Mouse (Mus musculus) forebrain, embryonic 13.5 days (tissue): ENCODE results near the gene Dock9. TPM values are rescaled to one million over a fixed set of nuclear protein-coding genes. Genes with fewer than 3 reads are reported as not detected.
"Not testable (repeated sequence)": the region's sequence is repeated elsewhere in the genome, so short reads cannot be mapped to it uniquely, and the experiment has no call there.

Experiments used
- ATAC-seq: fragments of 200-750 bp; cut with Nextera tagmentation; 2 replicates; pipeline ENCODE4 v1.8.0; 2017
- H3K27ac ChIP-seq: fragments of 300-500 bp; sonication (generic); 2 replicates; pipeline ENCODE4 v1.5.1; 2015; ENCODE audit warnings: inconsistent platforms, mild to moderate bottlenecking, moderate library complexity
- H3K27me3 ChIP-seq: fragments of 300-500 bp; sonication (generic); 2 replicates; pipeline ENCODE4 v1.6.1; 2015; ENCODE audit warnings: mild to moderate bottlenecking, inconsistent platforms
- H3K36me3 ChIP-seq: fragments of 300-500 bp; sonication (generic); 2 replicates; pipeline ENCODE4 v1.6.1; 2015; ENCODE audit warnings: mild to moderate bottlenecking, inconsistent platforms; ENCODE audit not compliant: poor library complexity, severe bottlenecking
- H3K4me1 ChIP-seq: fragments of 300-500 bp; sonication (generic); 2 replicates; pipeline ENCODE4 v1.6.1; 2015; ENCODE audit warnings: inconsistent platforms
- H3K4me2 ChIP-seq: fragments of 300-500 bp; sonication (generic); 2 replicates; pipeline ENCODE4 v1.6.1; 2015; ENCODE audit warnings: inconsistent platforms, mild to moderate bottlenecking, moderate library complexity
- H3K4me3 ChIP-seq: fragments of 300-500 bp; sonication (generic); 2 replicates; pipeline ENCODE4 v1.5.1; 2015; ENCODE audit warnings: mild to moderate bottlenecking, inconsistent platforms
- H3K9ac ChIP-seq: fragments of 300-500 bp; sonication (generic); 2 replicates; pipeline ENCODE4 v1.6.1; 2015; ENCODE audit warnings: mild to moderate bottlenecking, inconsistent platforms
- H3K9me3 ChIP-seq: fragments of 300-500 bp; sonication (generic); replicated peaks from 2 replicates; pipeline ENCODE4 v1.6.1; 2016; ENCODE audit warnings: inconsistent platforms
- WGBS: fragments of 180-500 bp; shearing (Covaris S2); methylation state at CpG from one replicate; pipeline ENCODE4 v1.1.7; 2015; 5-methylcytosine and 5-hydroxymethylcytosine counted together
- polyA plus RNA-seq: library from polyadenylated mRNA; unstranded; fragments of >200 nt; fragmentation: Nextera tagmentation; extraction: Ambion mirVana; gene quantifications from 2 replicates; pipeline ENCODE4 v1.2.1, GENCODE M21; 2015

The Dock9 gene
- polyA plus RNA-seq, 1 experiment from 2014 or later = 4.2 TPM

DNA sequence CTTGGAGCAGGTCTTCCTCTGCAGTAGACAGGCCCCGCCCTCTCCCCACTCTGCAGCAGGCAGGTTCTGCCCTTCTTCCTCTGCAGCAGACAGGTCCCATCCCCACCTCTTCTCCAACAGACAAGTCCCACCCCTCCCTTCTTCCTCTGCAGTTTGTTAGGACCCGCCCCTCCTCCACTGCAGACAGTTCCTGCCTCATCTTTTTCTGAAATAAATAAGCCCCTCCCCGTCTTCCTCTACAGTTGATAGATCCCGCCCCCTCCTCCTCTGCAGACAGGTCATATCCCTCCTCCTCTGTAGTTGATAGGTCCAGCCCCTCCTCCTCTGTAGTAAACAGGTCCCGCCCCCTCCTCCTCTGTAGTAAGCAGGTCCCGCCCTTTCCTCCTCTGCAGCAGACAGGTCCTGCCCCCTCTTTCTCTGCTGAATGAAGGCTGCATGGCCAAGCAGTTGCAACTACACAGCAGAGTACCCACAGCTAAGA, 65.9 kb downstream of the Dock9 start:
- no peak overlapping the region for H3K4me2 ChIP-seq
- no peaks in the 10 kb centered on the region; the same call in 1 of the 2 replicates for H3K4me1 ChIP-seq
- peak; percentile 57 for ATAC-seq
- no peaks in the 10 kb centered on the region for H3K9me3 ChIP-seq
- no peak overlapping the region for H3K4me3 ChIP-seq
- H3K27ac ChIP-seq = no peak overlapping the region
- H3K36me3 ChIP-seq = no peaks in the 10 kb centered on the region
- H3K27me3 ChIP-seq = no peaks in the 10 kb centered on the region
- 31% methylated on average over 6 of the region's 6 CpGs for WGBS
- H3K9ac ChIP-seq = no peak overlapping the region

- H3K4me2 ChIP-seq = no peak overlapping the region
- 0 out of 2 replicates have a peak, but pooled peaks have one; percentile 25 for ATAC-seq
- H3K4me1 ChIP-seq = no peaks in the 10 kb centered on the region; the same call in 1 of the 2 replicates
- no peaks in the 10 kb centered on the region for H3K36me3 ChIP-seq
- no peak overlapping the region for H3K4me3 ChIP-seq
- H3K9me3 ChIP-seq = no peaks in the 10 kb centered on the region
- no peak overlapping the region for H3K9ac ChIP-seq
- H3K27ac ChIP-seq = no peak overlapping the region
- no peaks in the 10 kb centered on the region for H3K27me3 ChIP-seq
- WGBS = 70% methylated on average over 3 of the region's 3 CpGs
Observed at GRCm38 (mm10) chr14:121730966-121731365, 66.7 kb downstream of the Dock9 start.

GRCm38 (mm10) chr14:121727996-121728395, 69.6 kb downstream of the Dock9 start:
- WGBS = 78% methylated on average over 8 of the region's 8 CpGs
- no peaks in the 10 kb centered on the region for H3K36me3 ChIP-seq
- H3K27me3 ChIP-seq = no peaks in the 10 kb centered on the region
- H3K27ac ChIP-seq = no peak overlapping the region
- peaks cover 2% of the 10 kb centered on the region for H3K4me1 ChIP-seq
- H3K4me3 ChIP-seq = no peak overlapping the region
- no peak overlapping the region for H3K4me2 ChIP-seq
- no peaks in the 10 kb centered on the region for H3K9me3 ChIP-seq
- no peak overlapping the region for H3K9ac ChIP-seq
- ATAC-seq = no peak

- no peaks in the 10 kb centered on the region for H3K36me3 ChIP-seq
- peaks cover 10% of the 10 kb centered on the region for H3K4me1 ChIP-seq
- ATAC-seq = no peak
- H3K27me3 ChIP-seq = no peaks in the 10 kb centered on the region
- no peak overlapping the region for H3K9ac ChIP-seq
- H3K9me3 ChIP-seq = no peaks in the 10 kb centered on the region
- H3K4me2 ChIP-seq = no peak overlapping the region
- no peak overlapping the region for H3K4me3 ChIP-seq
- no peak overlapping the region for H3K27ac ChIP-seq
- WGBS = 90% methylated on average over 8 of the region's 8 CpGs
Observed at GRCm38 (mm10) chr14:121724501-121724900, 73.1 kb downstream of the Dock9 start.

GRCm38 (mm10) chr14:121722774-121723173, 74.9 kb downstream of the Dock9 start:
- WGBS = 16% methylated on average over 8 of the region's 8 CpGs
- H3K27me3 ChIP-seq = no peaks in the 10 kb centered on the region
- no peak overlapping the region for H3K4me2 ChIP-seq
- H3K36me3 ChIP-seq = no peaks in the 10 kb centered on the region
- H3K4me1 ChIP-seq = peaks cover 10% of the 10 kb centered on the region
- no peak overlapping the region for H3K27ac ChIP-seq
- no peak overlapping the region for H3K4me3 ChIP-seq
- H3K9me3 ChIP-seq = no peaks in the 10 kb centered on the region
- H3K9ac ChIP-seq = no peak overlapping the region
- peak; percentile 43; the same call in 1 of the 2 replicates for ATAC-seq

DNA sequence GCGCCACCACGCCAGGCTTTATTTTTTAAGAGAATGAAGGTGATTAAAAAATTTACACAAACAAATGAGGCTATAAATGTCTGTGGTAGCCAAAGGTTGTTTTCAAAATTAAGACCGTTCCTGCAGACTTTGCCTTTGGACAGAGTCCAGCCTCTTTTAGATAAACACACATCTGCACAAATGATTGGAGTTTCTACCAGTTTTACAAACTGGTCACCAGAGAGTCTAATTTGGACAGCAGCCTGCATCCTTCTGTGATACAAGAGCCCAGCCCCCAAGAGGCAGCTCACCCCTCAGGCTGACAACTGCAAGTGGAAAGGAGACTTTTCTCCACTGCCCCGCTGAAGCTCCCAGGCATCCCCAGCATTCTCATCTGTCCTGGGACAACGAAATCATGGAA, 76.2 kb downstream of the Dock9 start:
- Histone ChIP-seq H3K4me2 (no peak overlapping the region), H3K4me3 (no peak overlapping the region), H3K9me3 (no peaks in the 10 kb centered on the region), H3K4me1 (peaks cover 10% of the 10 kb centered on the region), H3K27me3 (no peaks in the 10 kb centered on the region), H3K9ac (no peak overlapping the region), H3K36me3 (no peaks in the 10 kb centered on the region), H3K27ac (no peak overlapping the region)
- no peak for ATAC-seq
- 78% methylated on average over 5 of the region's 5 CpGs for WGBS

DNA sequence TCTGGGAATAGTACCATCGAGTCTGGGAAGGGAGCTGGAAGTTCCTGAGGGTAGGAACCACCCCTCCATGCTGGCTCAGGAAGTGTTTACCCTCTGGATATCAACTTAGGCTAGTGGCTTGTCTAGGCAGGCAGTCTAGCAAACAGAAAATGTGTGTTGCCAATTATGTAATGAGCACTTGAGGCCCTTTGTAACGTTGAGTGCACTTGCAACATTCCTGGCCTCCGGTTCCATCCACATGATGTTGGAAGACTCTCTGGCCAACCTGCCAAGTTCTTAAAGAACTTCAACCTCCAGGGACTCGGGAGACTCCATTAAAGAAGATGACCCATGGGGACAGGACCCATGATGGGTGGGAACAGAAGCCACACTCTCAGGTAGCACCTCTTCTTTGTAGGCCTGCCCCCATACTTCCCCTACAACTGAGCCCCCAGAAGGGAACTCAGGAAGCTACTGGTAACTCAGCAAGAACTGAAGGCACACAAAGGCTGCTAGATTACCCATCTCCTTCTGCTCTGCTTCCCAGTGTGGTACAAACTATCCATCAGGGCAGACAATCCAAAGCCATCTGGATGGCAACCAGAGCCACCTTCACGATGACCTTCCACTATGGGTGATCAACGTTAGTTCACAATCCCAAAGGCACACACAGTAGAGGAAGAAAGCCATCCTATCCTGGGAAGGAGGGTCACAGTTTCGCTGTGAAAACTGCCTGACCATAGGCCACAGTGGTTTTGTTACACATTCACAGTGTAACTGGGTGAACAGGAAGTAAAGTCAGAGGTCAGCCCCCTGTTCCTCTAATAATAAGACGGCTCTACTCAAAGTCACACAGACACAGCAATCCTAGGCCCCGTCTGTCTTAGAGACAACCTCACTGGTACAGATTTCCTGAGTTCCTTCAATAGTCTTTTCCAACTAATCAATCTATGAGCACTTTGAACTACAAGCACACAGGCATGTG, 77.7 kb downstream of the Dock9 start:
- Histone ChIP-seq H3K4me3 (no peak overlapping the region), H3K36me3 (no peaks in the 10 kb centered on the region), H3K4me2 (no peak overlapping the region), H3K9me3 (no peaks in the 10 kb centered on the region), H3K27ac (no peak overlapping the region), H3K4me1 (peaks cover 10% of the 10 kb centered on the region), H3K27me3 (no peaks in the 10 kb centered on the region), H3K9ac (no peak overlapping the region)
- no peak for ATAC-seq
- WGBS = 87% methylated on average over 9 of the region's 9 CpGs

DNA sequence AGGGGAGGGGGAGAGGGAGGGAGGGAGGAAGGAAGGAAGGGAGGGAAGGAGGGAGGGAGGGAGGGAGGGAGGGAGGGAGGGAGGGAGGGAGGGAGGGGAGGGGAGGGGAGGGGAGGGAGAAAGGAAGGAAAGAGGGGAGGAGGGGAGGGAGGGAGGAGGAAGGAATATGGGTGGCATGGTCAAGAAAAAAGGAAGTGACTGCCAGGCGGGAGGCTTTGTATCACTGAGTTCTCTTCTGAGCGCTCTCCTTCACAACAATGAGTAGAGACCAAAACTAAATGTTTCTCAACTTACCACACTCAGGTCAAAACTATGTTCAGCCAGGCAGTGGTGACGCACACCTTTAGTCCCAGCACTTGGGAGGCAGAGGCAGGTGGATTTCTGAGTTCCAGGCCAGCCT, 82.8 kb downstream of the Dock9 start:
- H3K27me3 ChIP-seq, ATAC-seq, H3K36me3 ChIP-seq, H3K9ac ChIP-seq, H3K4me3 ChIP-seq, H3K4me2 ChIP-seq, H3K27ac ChIP-seq, H3K9me3 ChIP-seq: not testable (repeated sequence)
- H3K4me1 ChIP-seq = peaks cover 15% of the 10 kb centered on the region
- WGBS = 86% methylated on average over 3 of the region's 3 CpGs

DNA sequence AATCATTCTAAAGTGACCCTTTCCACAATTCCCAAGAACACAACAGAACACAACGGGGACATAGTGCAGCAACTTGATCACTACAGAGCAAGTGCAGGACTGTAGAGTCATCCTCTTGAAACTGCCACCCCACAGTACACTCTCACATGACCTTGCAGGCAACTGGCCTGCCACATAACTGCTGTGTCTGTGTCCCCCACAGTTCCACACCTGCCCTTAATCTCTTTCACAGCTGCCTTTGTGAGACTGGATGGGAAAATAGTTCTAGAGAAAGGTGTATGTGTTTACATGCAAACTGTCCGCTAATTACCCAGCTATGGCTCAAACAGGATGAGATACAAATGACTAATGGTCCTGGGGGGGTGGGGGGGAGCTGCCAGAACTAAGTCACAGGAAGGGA, 83.4 kb downstream of the Dock9 start:
- H3K36me3 ChIP-seq = no peaks in the 10 kb centered on the region
- H3K27me3 ChIP-seq = no peaks in the 10 kb centered on the region
- no peak overlapping the region for H3K4me3 ChIP-seq
- H3K9me3 ChIP-seq = no peaks in the 10 kb centered on the region
- no peak overlapping the region for H3K4me2 ChIP-seq
- H3K9ac ChIP-seq = no peak overlapping the region
- 50% methylated on average over 2 of the region's 2 CpGs for WGBS
- H3K27ac ChIP-seq = no peak overlapping the region
- no peak for ATAC-seq
- peaks cover 15% of the 10 kb centered on the region for H3K4me1 ChIP-seq

DNA sequence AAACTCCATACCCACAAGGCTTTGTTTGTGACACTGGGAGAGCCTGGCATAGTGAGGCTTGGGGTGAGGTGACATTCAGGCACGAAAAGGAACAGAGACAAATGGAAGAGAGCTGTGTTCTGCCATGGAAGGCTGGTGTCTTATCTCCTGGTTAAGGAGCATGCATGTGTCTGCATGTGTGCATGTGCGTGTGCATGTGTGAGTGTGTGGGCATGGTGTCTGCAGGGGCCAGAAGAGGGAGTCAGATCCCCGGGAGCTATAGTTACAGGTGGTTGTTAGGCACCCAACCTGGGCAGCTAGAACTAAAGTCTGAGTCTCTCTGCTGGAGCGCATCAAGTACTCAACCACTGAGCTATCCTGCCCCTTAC, 83.8 kb downstream of the Dock9 start:
- Histone ChIP-seq H3K4me3 (no peak overlapping the region), H3K9me3 (no peaks in the 10 kb centered on the region), H3K4me1 (peaks cover 15% of the 10 kb centered on the region), H3K27ac (peak overlapping the region; percentile 37; the same call in 1 of the 2 replicates), H3K36me3 (no peaks in the 10 kb centered on the region), H3K4me2 (peak overlapping the region; percentile 13; the same call in 1 of the 2 replicates), H3K27me3 (no peaks in the 10 kb centered on the region), H3K9ac (no peak overlapping the region)
- no peak; the same call in none of the 2 replicates for ATAC-seq
- 30% methylated on average over 4 of the region's 4 CpGs for WGBS

DNA sequence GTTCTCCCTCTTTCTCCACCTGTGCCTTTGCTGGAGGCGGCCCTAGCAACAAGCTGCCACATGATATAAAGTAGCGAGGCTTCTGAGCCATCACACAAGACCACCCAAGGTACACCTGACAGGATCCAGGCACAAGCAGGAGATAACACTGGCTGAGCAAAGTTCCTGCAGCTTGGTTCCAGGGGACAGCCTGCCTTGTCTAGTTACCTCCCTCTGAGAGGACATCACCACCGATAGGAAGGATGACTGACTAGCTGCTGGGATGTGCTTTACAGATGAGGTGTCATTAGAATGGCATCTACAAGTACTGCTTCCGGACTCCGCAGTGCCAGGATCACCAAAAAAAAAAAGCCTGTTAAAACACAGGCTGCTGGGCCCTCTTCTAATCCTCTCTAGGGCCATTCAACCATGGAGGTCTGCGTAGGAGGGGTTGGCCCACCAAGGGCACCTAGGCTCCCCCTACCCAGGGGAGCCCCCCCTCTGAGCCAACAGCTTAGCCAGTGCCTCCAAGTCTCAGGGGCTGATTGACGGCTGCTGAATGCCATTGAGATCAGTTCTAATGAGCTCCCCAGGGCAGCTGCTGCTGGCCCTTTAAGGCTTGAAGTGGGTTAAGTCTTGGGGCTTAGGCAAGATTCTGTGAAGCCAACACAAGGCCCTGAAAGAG, 84.3 kb downstream of the Dock9 start:
- 7% methylated on average over 7 of the region's 7 CpGs for WGBS
- H3K9ac ChIP-seq = no peak overlapping the region
- H3K9me3 ChIP-seq = no peaks in the 10 kb centered on the region
- no peaks in the 10 kb centered on the region for H3K36me3 ChIP-seq
- no peak overlapping the region for H3K4me3 ChIP-seq
- peak overlapping the region; percentile 51; the same call in 1 of the 2 replicates for H3K27ac ChIP-seq
- H3K27me3 ChIP-seq = no peaks in the 10 kb centered on the region
- peak; percentile 90 for ATAC-seq
- H3K4me2 ChIP-seq = peak overlapping the region; percentile 13; the same call in 1 of the 2 replicates
- H3K4me1 ChIP-seq = peaks cover 17% of the 10 kb centered on the region
